12 mouse cellular contexts compared by ENCODE assay signal in genomic region chr10:108432194-108432593, GRCm38 (mm10).
DNase-seq lines count a peak whose midpoint lies in the region; ATAC-seq and TF ChIP-seq lines count a peak whose summit lies in the region.
"Had no signal": no experiment of that assay in that cellular context is flagged by ENCODE, and none has a peak within 500 bp of the region (broad histone marks: within the 10 kb centered on the region; RNA-seq: fewer than 3 reads in every experiment).

No protein-coding gene starts in this region.

- intact Hi-C loops in heart, postnatal 10 days (cut with DNase I) = loop anchor here (5.0 kb wide), 1 partner anchor 100 kb away; the partner anchor contains the start of gene Pawr

- 23% methylated on average over 10 of the region's 10 CpGs for WGBS in heart, embryonic 12.5 days
- 25% methylated on average over 10 of the region's 10 CpGs for WGBS in hindbrain, embryonic 12.5 days

- H3K27me3 ChIP-seq in heart, embryonic 12.5 days (replicated peaks) = no peaks in the 10 kb centered on the region
- H3K27me3 ChIP-seq in testis, adult 2 months (ENCODE audit: control insufficient read depth, insufficient read depth, low read length) = no peaks in the 10 kb centered on the region
- H3K27me3 ChIP-seq in hindbrain, embryonic 12.5 days = no peaks in the 10 kb centered on the region
- H3K27me3 ChIP-seq: CH12.LX; embryonic facial prominence, embryonic 13.5 days had no signal

- no peak for TF ChIP-seq CTCF in testis, adult 2 months (IDR thresholded peaks at IDR 0.05; ENCODE audit: control insufficient read depth, insufficient read depth, insufficient replicate concordance, low read depth, low read length)

- no peaks in the 10 kb centered on the region for H3K36me3 ChIP-seq in heart, embryonic 12.5 days
- no peaks in the 10 kb centered on the region for H3K36me3 ChIP-seq in testis, adult 2 months (ENCODE audit: control insufficient read depth, insufficient read depth, low read length)
- H3K36me3 ChIP-seq in hindbrain, embryonic 12.5 days = no peaks in the 10 kb centered on the region
- H3K36me3 ChIP-seq: embryonic facial prominence, embryonic 13.5 days had no signal

- no peak for TF ChIP-seq POLR2A in testis, adult 2 months (IDR thresholded peaks at IDR 0.05; ENCODE audit: control insufficient read depth, low read depth, low read length)

- H3K4me3 ChIP-seq in heart, embryonic 12.5 days = no peak overlapping the region
- H3K4me3 ChIP-seq in testis, adult 2 months (ENCODE audit: control insufficient read depth, low read depth, low read length) = no peak overlapping the region
- no peak overlapping the region for H3K4me3 ChIP-seq in hindbrain, embryonic 12.5 days
- H3K4me3 ChIP-seq: embryonic facial prominence, embryonic 13.5 days had no signal

- peak overlapping the region; percentile 49 for H3K4me2 ChIP-seq in heart, embryonic 12.5 days
- H3K4me2 ChIP-seq in hindbrain, embryonic 12.5 days (replicated peaks) = no peak overlapping the region
- H3K4me2 ChIP-seq: embryonic facial prominence, embryonic 13.5 days had no signal

- H3K9me3 ChIP-seq in heart, embryonic 12.5 days (replicated peaks) = no peaks in the 10 kb centered on the region
- H3K9me3 ChIP-seq in hindbrain, embryonic 12.5 days (replicated peaks) = no peaks in the 10 kb centered on the region
- H3K9me3 ChIP-seq: embryonic facial prominence, embryonic 13.5 days had no signal

- H3K9ac ChIP-seq in heart, embryonic 12.5 days = 0 out of 2 replicates have a peak overlapping the region, but pooled peaks have one; percentile 24
- H3K9ac ChIP-seq in hindbrain, embryonic 12.5 days = no peak overlapping the region
- H3K9ac ChIP-seq: embryonic facial prominence, embryonic 13.5 days had no signal

- no peak for DNase-seq in heart, postnatal 10 days
- no peak for DNase-seq in testis, postnatal 10 days (ENCODE audit: low spot score)
- DNase-seq in kidney, postnatal 4 days = peak; percentile 25 to 51
- DNase-seq in layer of hippocampus, adult 8-10 months (ENCODE audit: low spot score in 2 of 2) = no peak
- DNase-seq in right cerebral cortex, postnatal 10 days (ENCODE audit: low spot score in 2 of 2) = no peak
- DNase-seq: gastrocnemius, postnatal 10 days; layer of hippocampus, adult 9-11 months had no signal

- no peak overlapping the region for H3K27ac ChIP-seq in heart, embryonic 12.5 days (ENCODE audit: poor library complexity, severe bottlenecking)
- H3K27ac ChIP-seq in testis, adult 2 months (ENCODE audit: control insufficient read depth, insufficient read depth, low read depth, low read length) = peak overlapping the region; percentile 36; the same call in 1 of the 2 replicates
- no peak overlapping the region for H3K27ac ChIP-seq in hindbrain, embryonic 12.5 days
- H3K27ac ChIP-seq: embryonic facial prominence, embryonic 13.5 days had no signal

- ATAC-seq in heart, embryonic 12.5 days (ENCODE audit: insufficient number of reproducible peaks, low FRiP score) = no peak
- no peak for ATAC-seq in hindbrain, embryonic 12.5 days (ENCODE audit: low FRiP score)

- H3K4me1 ChIP-seq in heart, embryonic 12.5 days (replicated peaks) = peaks cover 35% of the 10 kb centered on the region
- peaks cover 4% of the 10 kb centered on the region; the same call in 1 of the 2 replicates for H3K4me1 ChIP-seq in testis, adult 2 months (ENCODE audit: control insufficient read depth, insufficient read depth, low read length)
- peaks cover 2% of the 10 kb centered on the region; the same call in 1 of the 2 replicates for H3K4me1 ChIP-seq in hindbrain, embryonic 12.5 days

Comparison
In these comparisons a context has a peak if more than half of its experiments do, and no peak if none do; other contexts are left out.
1. DNase-seq: peak in kidney, postnatal 4 days (2 of 2); none in heart, postnatal 10 days (0 of 2), testis, postnatal 10 days (single experiment), layer of hippocampus, adult 8-10 months (0 of 2) and right cerebral cortex, postnatal 10 days (0 of 2).